Mouse (Mus musculus) megakaryocyte, embryonic 14.5 days (primary cell): ENCODE results near the gene Ddx43.

Experiments used
- FLI1 ChIP-seq: IDR thresholded peaks from 2 replicates; pipeline ENCODE4 v1.6.1; 2012; ENCODE audit warnings: low read length, inconsistent platforms, mixed read lengths
- GATA1 ChIP-seq: IDR thresholded peaks from 3 replicates; pipeline ENCODE4 v1.6.1; 2012; ENCODE audit warnings: mixed read lengths, low read length, inconsistent platforms, borderline replicate concordance

DNA sequence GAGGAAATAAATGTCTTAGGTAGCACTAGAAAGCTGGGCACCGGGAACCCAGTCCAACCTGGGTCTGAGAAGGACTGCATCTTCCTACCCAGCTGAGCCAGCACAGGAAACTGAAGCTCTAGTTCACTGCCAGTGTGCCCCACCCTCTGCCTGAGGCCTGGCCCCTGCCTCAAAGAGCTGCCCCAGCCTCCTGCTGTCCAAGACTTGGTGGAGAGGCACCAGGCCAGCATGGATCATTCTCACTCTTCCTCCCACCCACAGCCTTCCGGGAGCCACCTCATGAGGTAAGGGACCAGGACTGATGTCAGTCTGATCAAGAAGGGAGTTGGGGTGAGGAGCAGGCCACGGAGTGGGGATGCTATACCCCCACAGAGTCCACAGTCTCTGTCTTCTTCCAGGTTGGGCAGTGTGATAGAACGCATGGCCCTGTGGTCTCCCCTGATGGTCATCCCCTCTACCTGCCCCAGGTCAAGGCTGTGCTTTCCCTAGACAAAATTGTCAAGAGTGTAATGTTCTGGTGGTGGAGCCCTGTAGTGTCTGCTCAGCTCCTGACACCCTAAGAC lies 33.4 kb downstream of the Ddx43 start:
- TF ChIP-seq GATA1 (no peak), FLI1 (no peak)
